Mouse (Mus musculus) bone marrow macrophage, adult 2 months (primary cell): ENCODE results near the gene Rab30.

ENCODE experiments used
- CTCF ChIP-seq: IDR thresholded peaks from 2 replicates; pipeline ENCODE4 v1.5.1; 2012; ENCODE audit warnings: low read depth, mild to moderate bottlenecking, low read length, moderate library complexity
- POLR2A ChIP-seq: IDR thresholded peaks from 2 replicates; pipeline ENCODE4 v1.6.1; 2012; ENCODE audit warnings: mild to moderate bottlenecking, low read depth, low read length, borderline replicate concordance

- no peak for TF ChIP-seq CTCF
- TF ChIP-seq POLR2A: no peak
Observed at GRCm38 (mm10) chr7:92890211-92890610, 148.8 kb downstream of the Rab30 start.
